Mouse (Mus musculus) intestine, embryonic 14.5 days (tissue): ENCODE results near the gene Efna5. TPM values are rescaled to one million over a fixed set of nuclear protein-coding genes. Genes with fewer than 3 reads are reported as not detected.

ENCODE experiments used
- ATAC-seq: fragments of 200-750 bp; cut with Nextera tagmentation; replicated peaks from 2 replicates; pipeline ENCODE4 v1.8.0; 2017; ENCODE audit warnings: low read depth, moderate number of reproducible peaks, moderate TSS enrichment, moderate library complexity; ENCODE audit not compliant: low FRiP score, low TSS enrichment
- DNase-seq: peaks from one replicate; pipeline ENCODE4 v3.0.0-alpha.2; 2018; ENCODE audit warnings: low spot score
- H3K27ac ChIP-seq: fragments of 300-500 bp; sonication (generic); 2 replicates; pipeline ENCODE4 v1.5.1; 2014; ENCODE audit warnings: low read depth, mild to moderate bottlenecking, control low read depth
- H3K27me3 ChIP-seq: fragments of 300-500 bp; sonication (generic); replicated peaks from 2 replicates; pipeline ENCODE4 v1.6.1; 2014; ENCODE audit warnings: low read length, control low read depth; ENCODE audit not compliant: control insufficient read depth, insufficient read depth
- H3K36me3 ChIP-seq: fragments of 300-500 bp; sonication (generic); 2 replicates; pipeline ENCODE4 v1.6.1; 2014; ENCODE audit warnings: low read length, control low read depth; ENCODE audit not compliant: control insufficient read depth, insufficient read depth
- H3K4me1 ChIP-seq: fragments of 300-500 bp; sonication (generic); replicated peaks from 2 replicates; pipeline ENCODE4 v1.6.1; 2014; ENCODE audit warnings: low read length, control low read depth, mixed read lengths; ENCODE audit not compliant: control insufficient read depth, insufficient read depth
- H3K4me2 ChIP-seq: fragments of 300-500 bp; sonication (generic); 2 replicates; pipeline ENCODE4 v1.6.1; 2014; ENCODE audit warnings: low read length
- H3K4me3 ChIP-seq: fragments of 300-500 bp; sonication (generic); 2 replicates; pipeline ENCODE4 v1.5.1; 2014; ENCODE audit warnings: low read depth, low read length, control low read depth, mixed read lengths
- H3K9ac ChIP-seq: fragments of 300-500 bp; sonication (generic); 2 replicates; pipeline ENCODE4 v1.6.1; 2014; ENCODE audit warnings: mild to moderate bottlenecking, low read length
- H3K9me3 ChIP-seq: fragments of 300-500 bp; sonication (generic); 2 replicates; pipeline ENCODE4 v1.6.1; 2016; ENCODE audit warnings: low read length, control low read depth; ENCODE audit not compliant: control insufficient read depth
- WGBS: fragments of 180-500 bp; shearing (Covaris S2); extraction: QIAGEN DNeasy Blood & Tissue Kit; methylation state at CpG from one replicate; pipeline ENCODE4 v1.1.7; 2014; 5-methylcytosine and 5-hydroxymethylcytosine counted together
- polyA plus RNA-seq: library from polyadenylated mRNA; unstranded; fragments of >200 nt; fragmentation: Nextera tagmentation; extraction: Ambion mirVana; gene quantifications from 2 replicates; pipeline ENCODE4 v1.2.1, GENCODE M21; 2014

Efna5 gene
- polyA plus RNA-seq, 1 experiment from 2014 or later: 42.4 TPM

DNA sequence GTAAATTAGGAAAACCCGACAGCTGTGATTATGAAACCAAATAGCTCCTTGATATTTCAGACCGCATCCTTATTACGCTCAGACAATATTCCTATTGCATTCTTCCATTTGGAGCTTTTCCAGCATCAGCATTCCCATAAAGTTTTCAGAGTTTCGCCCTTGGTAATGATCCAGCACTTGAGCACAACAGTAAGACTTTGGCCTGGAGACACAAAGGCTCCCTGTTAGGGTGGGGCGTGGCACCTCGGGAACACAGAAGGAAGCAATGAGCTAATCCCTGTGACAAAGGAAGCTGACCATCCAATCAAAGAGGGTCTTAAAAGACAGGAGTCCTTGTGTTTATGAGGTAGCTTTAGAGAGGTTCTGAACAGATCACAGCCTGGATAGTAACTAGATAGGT, 323.9 kb downstream of the Efna5 start:
- H3K27me3 ChIP-seq: no peaks in the 10 kb centered on the region
- 71% methylated on average over 6 of the region's 6 CpGs for WGBS
- no peak for ATAC-seq

More for the DNA sequence above, 323.9 kb downstream of the Efna5 start:
- no peak overlapping the region for H3K9ac ChIP-seq
- no peaks in the 10 kb centered on the region; the same call in 1 of the 2 replicates for H3K4me1 ChIP-seq
- H3K27ac ChIP-seq: no peak overlapping the region
- H3K36me3 ChIP-seq: no peaks in the 10 kb centered on the region
- no peaks in the 10 kb centered on the region for H3K9me3 ChIP-seq
- DNase-seq: no peak
- H3K4me2 ChIP-seq: no peak overlapping the region
- H3K4me3 ChIP-seq: no peak overlapping the region
